Mouse (Mus musculus) embryo, embryonic 9.5 days (tissue): Measurements from ENCODE around the gene Fam171a1.
"Not testable (repeated sequence)": the region's sequence is repeated elsewhere in the genome, so short reads cannot be mapped to it uniquely, and the experiment has no call there.

ENCODE experiments used
- DNase-seq: peaks from one replicate; pipeline ENCODE4 v3.0.0-alpha.2; 2017; ENCODE audit errors: extremely low spot score

Gene Fam171a1

DNA sequence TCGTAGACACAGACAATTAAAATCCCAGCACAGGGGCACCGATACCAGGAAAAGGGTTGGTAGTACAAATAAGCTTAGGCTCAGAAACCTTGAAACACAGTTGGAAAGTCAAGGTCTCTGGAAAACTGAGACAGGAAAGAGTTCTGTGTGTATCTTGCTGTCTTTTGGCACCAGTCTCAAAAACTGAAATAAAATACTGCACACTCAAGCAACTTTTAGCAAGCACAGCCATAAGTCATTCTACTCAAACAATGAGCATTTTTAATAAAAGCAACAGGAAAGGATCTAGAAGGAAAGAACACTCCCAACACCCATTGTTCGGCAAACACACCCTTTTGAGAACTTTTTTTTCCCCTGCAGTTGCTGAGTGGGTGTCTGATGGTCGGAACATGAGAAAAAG is at the start of gene Fam171a1:
Fam171a1 (plus strand) TSS at position 359 of the 400 bp plus-strand sequence.
- DNase-seq = no peak

- DNase-seq = no peak
These were observed 44.9 kb upstream of the Fam171a1 start for GRCm38 (mm10) chr2:3069140-3069539.

- DNase-seq = not testable (repeated sequence)
These were observed 25.7 kb upstream of the Fam171a1 start for GRCm38 (mm10) chr2:3088361-3088760.

- DNase-seq = no peak
These were observed 24.8 kb upstream of the Fam171a1 start for GRCm38 (mm10) chr2:3089274-3089673.

DNA sequence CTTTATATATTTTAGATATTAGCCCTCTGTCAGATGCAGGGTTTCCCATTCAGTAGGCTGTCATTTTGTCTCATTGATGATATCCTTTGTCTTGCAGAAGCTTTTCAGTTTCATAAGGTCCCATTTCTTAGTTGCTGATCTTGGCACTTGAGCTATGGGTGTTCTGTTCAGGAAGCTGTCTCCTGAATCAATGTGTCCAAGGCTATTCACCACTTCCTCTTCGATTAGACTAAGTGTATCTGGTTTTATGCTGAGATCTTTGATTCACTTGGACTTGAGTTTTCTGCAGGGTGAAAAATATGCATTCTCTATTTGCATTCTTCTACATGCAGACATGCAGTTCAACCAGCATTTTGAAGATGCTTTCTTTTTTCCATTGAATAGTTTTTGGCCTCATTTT is 17.9 kb upstream of the Fam171a1 start:
- no peak for DNase-seq

DNA sequence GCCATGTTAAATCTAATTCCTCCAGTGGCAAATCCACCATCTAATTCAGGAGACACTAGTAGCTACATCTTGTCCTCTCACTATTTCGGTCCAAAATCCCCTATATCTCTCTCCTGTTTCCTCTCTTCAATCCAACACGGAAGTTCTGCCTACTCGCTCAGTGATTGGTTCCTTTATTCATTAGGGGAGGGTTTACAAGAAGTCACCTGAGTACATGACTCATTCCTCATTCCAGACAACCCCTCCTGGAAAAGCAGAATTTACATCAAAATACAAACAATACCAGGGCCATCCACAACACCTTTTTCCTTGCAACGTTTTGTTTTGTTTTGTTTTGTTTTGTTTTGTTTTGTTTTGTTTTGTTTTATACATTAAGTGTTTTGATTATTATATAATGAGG is 14.1 kb upstream of the Fam171a1 start:
- DNase-seq = no peak

DNA sequence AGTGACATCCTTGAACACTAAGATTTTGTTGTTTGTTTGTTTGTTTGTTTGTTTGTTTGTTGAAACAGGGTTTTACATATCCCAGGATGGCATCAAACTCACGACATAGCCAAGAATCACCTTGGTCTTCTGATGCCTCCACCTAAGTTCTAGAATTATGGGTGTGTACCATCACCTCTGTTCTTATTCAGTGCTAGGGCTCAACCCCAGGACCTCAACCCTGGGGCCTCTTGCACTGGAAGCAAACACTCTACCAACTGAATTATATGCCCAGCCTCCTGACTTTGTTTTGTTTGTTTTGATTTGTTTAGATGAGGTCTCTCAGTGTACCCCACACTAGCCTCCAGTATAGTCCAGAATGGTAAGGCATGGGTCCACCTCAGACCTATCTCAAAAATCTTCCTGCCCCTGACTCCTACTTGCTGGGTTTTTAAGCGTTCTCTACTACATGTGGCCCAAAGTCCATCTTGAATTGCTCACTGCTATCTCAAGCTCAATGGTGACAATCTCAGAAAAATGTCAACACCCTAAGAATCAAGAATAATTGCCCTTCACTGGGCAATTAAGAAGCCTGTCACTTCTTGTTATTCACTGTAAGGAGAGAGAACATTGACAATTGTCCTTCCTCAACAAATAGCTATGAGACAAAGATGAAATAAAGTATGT is 12.6 kb upstream of the Fam171a1 start:
- no peak for DNase-seq

DNA sequence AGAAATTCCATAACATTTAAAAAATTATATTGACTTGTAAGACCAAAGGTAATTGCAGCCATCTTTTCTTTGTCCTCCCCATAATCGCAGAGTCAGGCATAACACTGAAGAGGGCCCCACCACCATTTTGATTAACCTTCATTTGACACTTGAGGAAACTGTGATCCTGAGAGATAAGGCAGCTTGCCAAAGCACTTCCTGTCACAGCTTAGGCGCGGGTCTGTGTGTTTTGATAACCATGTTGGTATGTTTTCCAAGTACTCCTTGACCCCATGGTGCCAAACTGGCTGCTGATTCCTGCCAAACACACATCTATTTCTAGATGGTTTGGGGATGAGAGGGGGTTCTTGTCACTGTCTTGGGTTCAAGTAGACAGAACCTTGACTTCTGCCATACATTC is 11.7 kb upstream of the Fam171a1 start:
- DNase-seq = no peak

- DNase-seq = no peak
These were observed 6.6 kb upstream of the Fam171a1 start for GRCm38 (mm10) chr2:3107471-3107870.

- no peak for DNase-seq
These were observed 5.6 kb upstream of the Fam171a1 start for GRCm38 (mm10) chr2:3108431-3108830.

- no peak for DNase-seq
These were observed 5.2 kb upstream of the Fam171a1 start for GRCm38 (mm10) chr2:3108834-3109233.

DNA sequence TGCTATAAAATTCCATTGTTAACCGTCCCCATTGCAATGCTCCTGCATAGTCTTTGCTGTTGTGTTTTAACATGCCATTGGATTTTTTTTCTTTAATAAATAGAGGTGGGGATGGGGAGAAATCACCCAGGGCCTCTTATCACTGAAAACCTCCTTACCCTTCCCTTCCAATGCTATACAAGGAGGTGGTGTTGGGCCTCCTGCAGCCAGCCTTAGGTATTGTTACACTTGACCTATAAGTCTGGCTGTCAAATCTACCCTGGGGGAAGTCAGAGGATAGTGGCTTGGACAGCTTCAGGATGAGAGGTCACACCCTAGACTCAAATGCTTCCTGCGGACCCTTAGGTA is 3.8 kb downstream of the Fam171a1 start:
- DNase-seq = no peak

DNA sequence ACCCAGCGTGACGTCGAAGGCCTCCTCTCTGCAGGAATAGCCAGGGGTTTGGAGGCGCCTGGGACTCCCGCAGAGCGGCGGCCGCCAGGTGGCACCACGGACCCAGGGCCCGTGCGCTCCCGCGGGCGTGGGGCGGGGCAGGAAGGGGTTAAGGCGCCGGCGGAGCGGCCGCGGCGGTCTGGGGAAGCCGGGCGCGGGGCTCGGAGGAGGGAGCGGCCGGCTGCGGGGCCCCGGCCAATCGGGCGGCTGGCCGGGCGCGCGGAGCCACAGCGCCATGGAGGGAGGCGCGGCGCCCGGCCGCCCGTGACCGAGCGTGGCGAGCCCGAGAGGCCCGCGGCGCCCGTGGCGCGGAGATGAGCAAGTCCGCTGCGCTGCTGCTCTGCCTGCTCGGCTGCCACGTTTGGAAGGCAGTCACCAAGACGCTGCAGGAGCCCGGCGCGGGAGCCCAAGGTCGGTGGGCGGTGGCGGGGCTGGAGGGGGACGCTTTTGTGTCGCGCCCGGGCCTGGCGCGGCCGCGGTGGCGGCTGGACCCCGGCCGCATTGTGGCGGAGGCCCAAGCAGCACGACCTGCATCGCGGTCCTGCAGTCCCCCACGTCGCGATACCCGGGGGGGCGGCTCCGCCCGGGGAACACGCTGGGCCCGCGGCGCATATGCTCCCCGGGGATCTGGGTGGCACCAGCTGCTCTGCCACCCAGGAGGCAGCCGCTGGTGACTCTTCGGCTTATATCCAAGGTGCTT is 4.3 kb downstream of the Fam171a1 start:
- DNase-seq = peak; percentile 88

DNA sequence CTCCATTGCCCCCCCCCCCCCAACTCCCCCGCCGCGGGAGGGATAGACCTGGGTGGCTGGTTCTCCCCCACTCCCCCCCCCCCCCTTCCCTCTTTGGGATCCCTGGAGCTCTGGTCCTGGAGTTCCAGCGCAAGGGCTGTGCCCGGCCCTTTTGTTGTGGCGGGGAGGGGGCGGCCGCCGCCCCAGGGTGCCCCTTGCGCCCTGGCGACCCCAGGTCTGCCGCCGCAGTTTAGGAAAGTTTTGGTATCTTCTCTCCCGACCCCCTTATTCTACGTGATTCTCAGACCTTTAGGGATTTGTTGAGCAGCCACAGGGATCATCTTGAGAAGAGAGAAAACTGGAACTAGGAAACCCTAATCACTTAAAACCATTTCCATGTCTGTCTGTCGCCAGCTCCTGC is 4.9 kb downstream of the Fam171a1 start:
- DNase-seq = no peak

- DNase-seq = no peak
These were observed 5.4 kb downstream of the Fam171a1 start for GRCm38 (mm10) chr2:3119371-3119935.

DNA sequence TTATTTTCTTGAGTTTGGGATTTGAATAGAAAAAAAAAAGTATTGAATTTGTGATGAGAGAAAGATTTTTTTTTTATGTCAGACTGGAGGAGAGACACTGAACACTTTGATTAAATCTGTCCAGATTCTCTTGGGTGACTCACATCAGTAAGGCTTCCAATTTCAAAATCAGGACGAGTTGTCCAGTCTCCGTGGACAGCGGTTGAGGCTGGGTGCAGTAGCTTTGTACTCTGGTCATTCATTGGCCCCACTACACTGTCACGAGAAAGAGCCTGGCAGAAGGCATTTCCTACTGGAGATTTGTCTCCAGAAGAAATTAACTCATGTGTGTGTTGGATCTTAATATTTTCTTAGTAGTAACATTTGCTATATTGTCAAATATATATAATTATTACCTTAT is 8.5 kb downstream of the Fam171a1 start:
- DNase-seq = no peak

DNA sequence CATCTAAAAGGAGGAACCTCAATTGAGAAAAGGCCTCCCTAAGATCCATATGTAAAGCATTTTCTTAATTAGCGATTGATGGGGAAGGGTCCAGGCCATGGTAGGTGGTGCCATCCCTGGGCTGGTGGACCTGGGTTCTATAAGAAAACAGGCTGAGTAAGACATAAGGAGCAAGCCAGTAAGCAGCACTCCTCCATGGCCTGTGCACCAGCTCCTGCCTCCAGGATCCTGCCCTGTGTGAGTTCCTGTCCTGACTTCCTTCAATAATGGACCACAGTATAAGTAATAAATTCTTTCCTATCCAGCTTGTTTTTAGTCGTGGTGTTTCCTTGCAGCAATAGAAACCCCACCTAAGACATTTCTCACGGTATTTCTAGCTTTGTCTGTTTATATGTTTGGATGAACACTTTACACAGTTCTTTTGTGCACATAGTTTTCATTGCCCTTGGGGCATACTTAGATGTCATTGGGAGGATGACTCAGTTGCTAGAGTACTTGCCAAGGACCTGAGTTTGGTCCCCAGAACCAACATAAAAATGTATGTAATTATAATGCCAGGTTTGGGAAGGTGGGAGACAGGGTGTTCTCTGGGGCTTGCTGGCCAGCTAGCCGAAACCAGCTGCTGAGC is 13.3 kb downstream of the Fam171a1 start:
- DNase-seq = no peak

DNA sequence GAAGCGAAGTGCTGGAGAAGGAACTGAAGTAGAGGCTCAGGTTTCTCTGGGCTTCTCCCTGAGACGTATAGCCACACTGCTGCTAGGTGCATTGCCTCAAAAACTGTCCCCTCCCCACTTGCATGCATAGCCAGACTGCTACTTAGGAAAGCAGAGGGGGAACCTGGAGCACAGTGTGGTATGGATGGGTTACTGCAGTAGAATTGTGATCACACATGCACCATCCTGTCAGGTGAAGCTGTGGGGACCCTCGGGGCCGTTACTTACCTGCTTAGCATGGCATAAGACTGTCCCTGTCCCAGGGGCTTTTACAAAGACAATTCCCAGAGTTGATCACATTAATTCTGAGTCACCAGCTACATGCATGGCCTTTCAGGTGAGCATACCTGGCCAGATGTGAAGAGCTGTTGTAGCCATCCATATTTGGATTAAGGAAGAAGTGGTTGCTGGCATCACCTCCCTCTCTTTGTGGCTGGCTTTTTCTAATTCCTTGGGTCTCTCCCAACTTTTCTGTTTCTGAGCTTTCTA is 14.4 kb downstream of the Fam171a1 start:
- no peak for DNase-seq

DNA sequence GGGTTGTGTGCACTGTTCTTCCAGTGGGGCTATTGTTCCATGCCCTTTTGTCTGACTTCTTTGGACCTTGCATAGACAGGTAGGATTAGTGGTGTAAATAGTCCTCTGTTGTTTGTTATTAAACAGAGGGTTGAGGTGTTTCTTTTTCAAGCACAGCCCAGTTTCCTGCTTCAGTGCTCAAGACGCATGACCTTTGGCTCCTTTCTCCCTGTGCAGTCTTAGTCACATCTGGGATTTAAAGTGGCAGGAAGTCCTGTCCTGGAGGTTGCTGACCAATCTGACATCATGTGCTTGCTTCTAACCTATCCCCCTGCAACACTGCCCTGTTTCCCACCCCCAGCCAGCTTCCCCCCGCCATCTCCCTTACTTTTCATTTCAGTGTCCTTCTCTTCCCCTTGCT is 14.9 kb downstream of the Fam171a1 start:
- no peak for DNase-seq

- DNase-seq = no peak
These were observed 18.4 kb downstream of the Fam171a1 start for GRCm38 (mm10) chr2:3132473-3132872.

GRCm38 (mm10) chr2:3134580-3135296 is 20.7 kb downstream of the Fam171a1 start:
- peak; percentile 36 for DNase-seq

DNA sequence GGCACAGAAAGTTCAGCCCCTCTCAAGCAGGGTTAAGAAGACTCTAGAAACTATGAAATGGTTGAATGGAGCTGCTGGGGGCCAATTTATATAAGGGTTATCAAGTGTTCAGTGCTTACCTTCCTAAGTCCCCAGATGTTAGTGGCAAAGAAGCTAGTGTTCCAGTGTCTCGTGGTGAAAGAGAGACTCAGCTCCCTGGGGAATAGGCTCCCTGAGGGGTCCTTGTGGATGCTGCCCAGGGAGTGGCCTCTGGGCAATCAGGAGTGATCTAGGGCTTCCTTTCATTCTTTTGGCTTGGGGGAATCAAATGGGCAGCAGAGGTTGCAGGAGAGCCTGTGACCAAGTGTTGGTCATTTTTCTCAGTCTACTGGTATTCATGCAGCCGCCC is 21.3 kb downstream of the Fam171a1 start:
- DNase-seq = no peak
